Mouse (Mus musculus) R1 (cell line): ENCODE measurements around the gene Zfp423.
A peak's percentile ranks its signal among the peaks of the same experiment; 100 is the strongest.

Source experiments
- DNase-seq: peaks from one replicate; pipeline ENCODE4 v3.0.0-alpha.2; 2018; ENCODE audit warnings: low read depth, low spot score

Gene Zfp423

DNA sequence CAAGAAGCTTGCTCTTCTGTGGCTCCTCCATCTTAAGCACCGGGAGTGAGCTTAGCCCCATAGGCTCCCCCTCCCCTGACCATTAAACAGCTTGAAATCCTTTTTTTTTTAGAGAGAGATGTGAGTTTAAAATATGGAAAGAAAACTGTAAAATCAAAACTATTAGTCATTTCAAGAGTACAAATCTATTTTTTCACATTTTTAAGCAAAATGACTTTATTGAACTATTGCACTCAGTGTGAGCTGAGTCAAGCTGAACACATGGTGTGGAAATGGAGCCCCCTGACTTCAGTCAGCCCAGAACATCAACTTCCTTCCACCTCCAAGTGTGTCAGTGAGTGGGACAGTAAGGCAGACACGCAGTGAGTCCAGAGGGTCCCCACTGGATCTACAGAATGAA is 339.9 kb downstream of the Zfp423 start:
- DNase-seq: no peak

DNA sequence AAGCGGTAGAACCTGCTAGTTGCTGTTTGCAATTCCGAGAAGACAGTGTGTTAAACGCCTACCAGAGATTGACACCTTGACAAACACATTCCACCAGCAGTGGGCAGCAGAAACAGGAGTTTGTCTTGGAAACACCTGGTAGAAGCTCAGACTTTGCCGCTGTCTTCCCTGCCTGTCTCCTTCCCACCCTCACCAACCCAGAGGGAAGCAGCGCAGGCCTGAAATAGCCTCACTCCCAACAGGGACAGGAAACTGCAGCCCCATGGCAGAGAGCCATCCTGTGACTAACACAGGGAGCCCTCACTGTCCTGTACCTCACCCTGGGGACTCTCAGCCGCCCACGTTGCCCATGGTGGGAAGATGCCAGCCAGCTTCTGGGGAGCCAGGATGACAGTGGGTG is 340.3 kb downstream of the Zfp423 start:
- peak; percentile 39 for DNase-seq

DNA sequence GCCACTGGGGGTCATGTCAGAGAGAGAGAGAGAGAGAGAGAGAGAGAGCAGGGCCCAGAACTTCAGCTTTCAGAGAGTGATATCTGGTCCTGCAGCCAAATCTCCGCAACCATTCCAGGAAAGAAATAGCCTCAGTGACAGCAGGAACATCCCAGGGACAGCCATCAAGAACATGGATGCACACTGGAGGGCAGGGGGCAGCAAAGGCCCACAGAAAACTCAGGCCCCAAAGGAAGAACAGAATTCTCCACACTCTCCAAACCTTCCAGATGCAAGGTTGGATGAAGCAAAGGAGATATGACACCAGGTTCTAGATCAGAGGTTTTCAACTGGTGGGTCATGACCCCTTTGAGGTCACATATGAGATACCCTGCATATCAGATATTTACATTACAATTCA is 345.7 kb downstream of the Zfp423 start:
- no peak for DNase-seq
